Mouse (Mus musculus): Measurements from ENCODE around the gene Cept1. TPM values are rescaled to one million over a fixed set of nuclear protein-coding genes. Genes with fewer than 3 reads are reported as not detected.
"Not testable (repeated sequence)": the region's sequence is repeated elsewhere in the genome, so short reads cannot be mapped to it uniquely, and the experiment has no call there.

Gene Cept1
- 39.1 and 43.5 TPM in 2 replicates for polyA plus RNA-seq (2015; fragmentation: Nextera tagmentation; extraction: Ambion mirVana)

DNA sequence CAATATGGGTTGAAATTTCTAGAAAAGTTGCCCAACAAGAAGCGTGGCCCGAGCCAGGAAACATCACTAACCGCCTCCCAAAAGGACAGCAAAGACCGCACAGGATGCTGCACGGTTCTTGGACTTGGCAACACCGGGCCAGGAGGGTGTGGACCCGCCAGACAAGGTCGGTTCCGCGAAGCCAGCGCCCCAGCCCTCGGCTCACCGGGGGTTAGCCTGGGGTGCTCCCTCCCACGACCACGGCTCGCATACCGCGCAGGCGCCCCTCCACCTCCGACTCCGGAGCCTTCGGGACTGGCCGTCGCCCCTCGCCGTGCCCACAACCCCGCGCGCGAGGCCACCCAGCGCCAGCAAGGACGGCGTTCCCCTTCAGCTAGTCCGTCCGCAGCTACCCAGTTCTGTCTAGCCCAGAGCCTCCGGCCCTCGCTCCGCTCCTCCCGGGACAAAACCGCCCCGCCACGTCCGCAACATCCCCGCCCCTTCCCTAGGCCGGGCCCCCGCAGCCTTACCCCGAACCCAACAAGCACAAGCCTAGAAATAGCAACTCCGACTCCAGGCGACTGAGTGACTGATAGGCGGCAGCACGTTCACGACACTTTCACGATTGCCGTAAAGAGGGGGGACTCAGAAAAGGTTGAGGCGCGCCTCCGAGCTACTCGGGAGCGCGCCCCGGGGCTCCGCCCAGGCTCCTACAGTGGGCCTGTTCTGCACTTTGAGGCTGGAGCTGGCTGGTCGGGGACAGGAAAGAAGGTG, at the start of gene Cept1, which contains the start of gene Dram2:
Gene Cept1, minus strand, starts transcription at position 632 of the 753 bp plus-strand sequence.
Gene Dram2, plus strand, starts transcription at position 628 of the 753 bp plus-strand sequence.
- H3K9me3 ChIP-seq = no peaks in the 10 kb centered on the region
- no peaks in the 10 kb centered on the region for H3K27me3 ChIP-seq
- peaks cover 29% of the 10 kb centered on the region for H3K4me1 ChIP-seq (replicated peaks)
- H3K36me3 ChIP-seq = peaks cover under 1% of the 10 kb centered on the region; the same call in 1 of the 2 replicates
- H3K4me2 ChIP-seq = peak within 1 kb of the TSS; percentile 71
- peak; percentile 98 for ATAC-seq (ENCODE audit: low FRiP score)
- under 1% methylated on average over 63 of the region's 63 CpGs for WGBS
- peak within 1 kb of the TSS; percentile 96 for H3K27ac ChIP-seq
- peak within 1 kb of the TSS; percentile 90 for H3K9ac ChIP-seq
- peak within 1 kb of the TSS; percentile 84 for H3K4me3 ChIP-seq

DNA sequence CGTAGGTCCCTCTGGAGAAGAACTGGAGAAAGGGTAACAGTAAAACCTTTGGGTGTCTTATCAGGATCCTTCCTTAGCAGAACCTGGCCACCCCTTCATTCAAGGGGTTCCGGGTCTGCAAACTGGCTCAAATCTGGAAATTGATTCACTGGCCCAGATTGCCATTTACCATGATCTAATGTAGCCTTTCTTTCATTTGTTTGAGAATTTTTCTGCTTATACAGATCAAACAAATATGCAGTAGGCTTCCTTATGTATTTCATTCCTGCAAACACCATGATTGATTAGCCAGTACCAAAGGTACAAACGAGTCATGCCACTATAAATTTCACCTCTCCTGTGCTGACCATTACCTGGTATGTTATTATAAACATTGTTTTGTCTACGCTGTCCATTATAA, 46.0 kb upstream of the Cept1 start:
- not testable (repeated sequence) for H3K27ac ChIP-seq; H3K4me3 ChIP-seq; H3K9me3 ChIP-seq; ATAC-seq (ENCODE audit: low FRiP score); H3K4me2 ChIP-seq; H3K9ac ChIP-seq; H3K27me3 ChIP-seq; H3K4me1 ChIP-seq (replicated peaks); H3K36me3 ChIP-seq
- WGBS = 91% methylated on average over 4 of the region's 4 CpGs

DNA sequence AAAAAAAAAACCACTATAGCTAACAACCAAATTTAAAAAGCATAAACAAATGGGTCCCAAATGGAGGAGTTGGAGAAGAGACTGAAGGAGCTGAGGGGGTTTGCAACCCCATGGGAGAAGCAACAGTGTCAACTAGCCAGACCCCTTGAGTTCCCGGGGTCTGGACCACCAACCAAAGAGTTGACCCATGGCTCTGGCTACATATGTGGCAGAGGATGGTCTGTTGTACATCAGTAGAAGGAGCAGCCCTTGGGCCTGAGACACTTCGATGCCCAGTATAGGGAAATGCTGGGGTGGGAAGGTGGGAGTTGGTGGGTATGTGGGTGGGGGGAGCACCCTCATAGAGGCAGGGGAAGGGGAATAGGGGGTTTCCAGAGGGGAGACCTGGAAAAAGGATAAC, 31.7 kb upstream of the Cept1 start:
- no peak overlapping the region for H3K4me2 ChIP-seq
- no peaks in the 10 kb centered on the region for H3K27me3 ChIP-seq
- H3K4me3 ChIP-seq = no peak overlapping the region
- no peaks in the 10 kb centered on the region for H3K9me3 ChIP-seq
- no peak overlapping the region for H3K27ac ChIP-seq
- 97% methylated on average over 2 of the region's 2 CpGs for WGBS
- no peaks in the 10 kb centered on the region for H3K4me1 ChIP-seq (replicated peaks)
- no peak for ATAC-seq (ENCODE audit: low FRiP score)
- no peak overlapping the region for H3K9ac ChIP-seq
- H3K36me3 ChIP-seq = peaks cover 3% of the 10 kb centered on the region; the same call in 1 of the 2 replicates

DNA sequence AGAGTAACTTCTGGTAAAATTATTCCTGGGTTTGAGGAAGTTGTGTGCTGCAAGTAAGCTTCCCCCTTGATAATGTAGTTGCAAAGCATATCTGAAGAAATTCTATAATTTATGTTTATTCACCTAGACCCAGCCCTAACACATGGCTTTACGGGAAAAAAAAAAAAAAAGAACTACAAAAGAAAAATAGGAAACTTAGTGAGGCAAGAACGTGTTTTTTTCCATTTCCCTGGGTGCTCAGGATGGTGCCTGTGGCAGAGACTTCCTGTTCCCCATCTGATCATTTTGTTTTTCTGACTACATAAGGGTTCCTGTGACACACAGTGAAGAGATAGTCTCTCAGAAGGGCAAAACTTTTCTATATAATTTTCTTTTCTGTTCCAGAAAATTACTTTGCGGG, 25.6 kb upstream of the Cept1 start:
- no peaks in the 10 kb centered on the region for H3K4me1 ChIP-seq (replicated peaks)
- ATAC-seq (ENCODE audit: low FRiP score) = no peak
- H3K9me3 ChIP-seq = no peaks in the 10 kb centered on the region
- no peak overlapping the region for H3K4me3 ChIP-seq
- H3K9ac ChIP-seq = no peak overlapping the region
- no peaks in the 10 kb centered on the region for H3K27me3 ChIP-seq
- H3K4me2 ChIP-seq = no peak overlapping the region
- no peak overlapping the region for H3K27ac ChIP-seq
- peaks cover 18% of the 10 kb centered on the region for H3K36me3 ChIP-seq
- 84% methylated on average over 3 of the region's 3 CpGs for WGBS

DNA sequence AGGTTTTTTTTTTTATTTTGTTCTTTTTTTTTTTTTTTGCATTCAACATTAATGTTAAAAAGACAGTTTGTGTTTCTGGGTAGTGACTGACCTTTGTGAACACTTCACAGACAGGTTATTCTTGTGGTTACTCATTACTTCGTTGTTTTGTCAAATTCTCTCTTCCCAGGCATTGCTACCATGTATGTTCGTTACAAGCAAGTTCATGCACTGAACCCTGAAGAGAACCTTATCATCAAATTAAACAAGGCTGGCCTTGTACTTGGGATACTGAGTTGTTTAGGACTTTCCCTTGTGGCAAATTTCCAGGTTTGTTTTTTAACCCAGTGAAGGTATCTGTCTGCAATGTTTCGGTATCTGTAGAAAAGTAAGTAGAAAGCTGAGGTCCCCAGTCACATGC, 18.3 kb upstream of the Cept1 start:
- no peaks in the 10 kb centered on the region for H3K27me3 ChIP-seq
- 96% methylated on average over 3 of the region's 3 CpGs for WGBS
- peaks cover 26% of the 10 kb centered on the region for H3K36me3 ChIP-seq
- no peak overlapping the region for H3K4me3 ChIP-seq
- no peak overlapping the region for H3K4me2 ChIP-seq
- no peaks in the 10 kb centered on the region for H3K9me3 ChIP-seq
- H3K9ac ChIP-seq = no peak overlapping the region
- no peaks in the 10 kb centered on the region for H3K4me1 ChIP-seq (replicated peaks)
- no peak for ATAC-seq (ENCODE audit: low FRiP score)
- H3K27ac ChIP-seq = no peak overlapping the region

DNA sequence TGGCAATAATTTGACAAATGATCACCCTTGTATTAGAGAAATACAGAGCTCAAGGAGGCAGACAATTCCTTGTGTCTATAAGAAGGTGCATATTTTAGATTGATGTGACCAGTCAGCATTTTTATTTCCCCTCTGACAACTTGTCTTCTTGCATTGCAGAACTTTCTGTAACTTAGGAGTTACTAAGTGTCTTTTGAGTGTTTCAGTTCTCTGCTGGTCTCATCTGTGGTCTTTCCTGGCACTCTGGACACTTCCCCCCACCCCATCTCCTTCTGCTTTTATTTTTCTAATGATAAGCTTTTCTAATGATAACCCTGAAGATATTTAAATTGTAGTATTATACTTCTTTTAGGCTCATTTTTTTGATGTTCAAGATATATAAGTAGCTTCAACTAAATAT, 10.7 kb upstream of the Cept1 start:
- Histone ChIP-seq H3K36me3 (peaks cover 48% of the 10 kb centered on the region), H3K27ac (no peak overlapping the region), H3K9ac (no peak overlapping the region), H3K4me3 (no peak overlapping the region), H3K9me3 (no peaks in the 10 kb centered on the region), H3K4me1 (replicated peaks) (no peaks in the 10 kb centered on the region), H3K4me2 (no peak overlapping the region), H3K27me3 (no peaks in the 10 kb centered on the region)
- no peak for ATAC-seq (ENCODE audit: low FRiP score)

DNA sequence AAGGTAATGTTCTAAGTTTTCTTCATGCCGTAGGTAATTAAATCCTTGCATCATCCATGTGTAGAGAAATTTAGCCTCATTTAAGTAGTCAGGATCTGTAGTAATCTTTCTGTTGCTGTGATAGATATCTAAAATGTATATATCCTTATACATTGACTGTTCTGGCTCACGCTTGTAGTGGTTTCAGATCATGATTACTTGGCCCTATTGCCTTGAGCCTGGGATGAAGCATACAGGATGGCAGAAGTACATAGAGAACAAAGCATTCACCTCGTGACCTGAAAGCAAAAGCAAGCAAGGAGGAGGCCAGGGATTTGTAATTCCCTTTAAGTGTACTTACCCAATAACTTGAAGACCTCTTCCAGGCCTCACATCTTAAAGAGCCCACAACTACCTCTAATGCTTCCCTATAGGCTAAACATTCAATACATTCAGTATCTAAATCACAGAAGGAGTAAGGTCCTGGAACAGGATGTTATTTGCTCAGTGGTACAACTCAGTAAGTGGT, 8.2 kb upstream of the Cept1 start:
- peaks cover 2% of the 10 kb centered on the region for H3K4me1 ChIP-seq (replicated peaks)
- no peak for ATAC-seq (ENCODE audit: low FRiP score)
- H3K27ac ChIP-seq = no peak overlapping the region
- 91% methylated on average over 3 of the region's 3 CpGs for WGBS
- H3K36me3 ChIP-seq = peaks cover 45% of the 10 kb centered on the region
- H3K4me2 ChIP-seq = no peak overlapping the region
- no peaks in the 10 kb centered on the region for H3K27me3 ChIP-seq
- H3K9ac ChIP-seq = no peak overlapping the region
- no peaks in the 10 kb centered on the region for H3K9me3 ChIP-seq
- H3K4me3 ChIP-seq = no peak overlapping the region

DNA sequence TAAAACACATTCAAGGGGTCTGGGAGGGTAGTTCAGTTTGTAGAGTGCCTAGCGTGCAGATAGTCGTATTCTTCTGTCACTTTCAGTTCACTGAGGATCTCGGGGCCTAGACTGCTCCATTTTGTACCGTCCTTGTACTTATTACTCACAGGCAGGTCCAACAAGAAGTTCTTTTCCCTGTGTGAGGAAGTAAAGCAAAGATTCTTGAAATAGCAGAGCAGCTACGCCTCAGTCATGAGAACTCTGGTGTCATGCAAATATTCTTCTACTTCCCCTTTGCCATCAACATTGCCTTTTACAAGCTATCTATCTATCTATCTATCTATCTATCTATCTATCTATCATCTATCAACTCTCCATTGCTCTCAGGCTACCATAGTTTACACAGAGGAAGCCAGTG, 5.8 kb upstream of the Cept1 start:
- WGBS = 95% methylated on average over 5 of the region's 5 CpGs
- ATAC-seq (ENCODE audit: low FRiP score) = no peak

DNA sequence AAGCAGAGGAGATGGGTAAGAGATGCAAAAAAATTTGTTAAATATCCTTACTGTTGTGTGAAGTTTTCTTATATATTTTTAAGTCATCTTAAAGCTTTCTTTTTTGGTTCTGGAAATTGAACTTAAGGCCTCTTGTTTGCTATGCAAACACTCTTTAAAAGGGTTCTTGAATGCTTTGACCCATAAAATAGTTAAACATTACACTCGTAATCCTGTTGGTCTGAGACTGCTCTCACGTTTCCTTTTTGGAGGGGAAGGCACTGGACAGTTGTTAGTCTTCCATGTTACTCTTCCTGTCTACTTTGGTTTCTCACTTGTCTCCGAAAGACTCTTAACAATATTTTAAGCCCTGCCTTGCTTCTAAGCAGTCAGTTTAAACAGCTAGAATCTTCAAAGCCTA, 1.4 kb upstream of the Cept1 start:
- H3K9ac ChIP-seq = no peak overlapping the region
- peaks cover 29% of the 10 kb centered on the region for H3K4me1 ChIP-seq (replicated peaks)
- no peak overlapping the region for H3K27ac ChIP-seq
- H3K36me3 ChIP-seq = peaks cover 11% of the 10 kb centered on the region
- H3K9me3 ChIP-seq = no peaks in the 10 kb centered on the region
- 42% methylated on average over 3 of the region's 3 CpGs for WGBS
- H3K4me2 ChIP-seq = peak overlapping the region; percentile 71
- peak overlapping the region; percentile 18; the same call in 1 of the 2 replicates for H3K4me3 ChIP-seq
- H3K27me3 ChIP-seq = no peaks in the 10 kb centered on the region
- no peak for ATAC-seq (ENCODE audit: low FRiP score)

More for the DNA sequence above, 5.8 kb upstream of the Cept1 start:
- Histone ChIP-seq H3K4me2 (no peak overlapping the region), H3K27me3 (no peaks in the 10 kb centered on the region), H3K4me3 (no peak overlapping the region), H3K9ac (no peak overlapping the region), H3K9me3 (no peaks in the 10 kb centered on the region), H3K27ac (no peak overlapping the region), H3K4me1 (replicated peaks) (peaks cover 17% of the 10 kb centered on the region), H3K36me3 (peaks cover 37% of the 10 kb centered on the region)

DNA sequence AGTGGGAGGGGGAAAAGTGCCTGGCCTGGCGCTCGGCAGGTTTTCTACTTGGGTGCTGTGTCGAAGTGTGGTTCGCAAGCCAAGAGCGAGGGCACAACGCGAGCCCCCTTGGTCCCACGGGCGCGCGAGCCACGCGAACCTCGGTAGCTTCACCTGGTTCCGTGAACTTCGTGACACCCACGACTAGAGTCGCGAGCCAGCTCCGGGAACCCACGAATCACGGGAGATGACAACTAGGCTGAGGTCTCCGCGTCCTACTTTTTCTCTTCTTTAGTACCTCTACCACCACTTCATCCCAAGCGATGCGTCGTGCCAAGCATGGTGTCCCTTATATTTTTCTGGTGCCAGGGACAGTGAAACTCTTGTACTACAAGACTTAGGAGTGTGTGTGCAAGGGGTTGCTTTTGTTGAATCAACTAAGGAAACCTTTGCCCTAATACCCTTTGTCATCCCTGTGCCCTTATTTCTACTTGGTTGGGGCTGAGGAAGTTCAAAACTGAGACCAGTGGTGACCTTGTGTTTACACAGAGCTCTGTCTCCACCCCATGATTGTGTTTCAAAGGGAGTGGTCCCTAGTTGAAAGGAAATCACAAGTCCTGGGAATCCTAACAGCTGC, 430 bp upstream of the Cept1 start:
- peak overlapping the region; percentile 96 for H3K27ac ChIP-seq
- H3K4me3 ChIP-seq = peak overlapping the region; percentile 84
- peak; percentile 50; the same call in 1 of the 2 replicates for ATAC-seq (ENCODE audit: low FRiP score)
- H3K9ac ChIP-seq = peak overlapping the region; percentile 90
- under 1% methylated on average over 27 of the region's 27 CpGs for WGBS
- H3K9me3 ChIP-seq = no peaks in the 10 kb centered on the region
- peak overlapping the region; percentile 71 for H3K4me2 ChIP-seq
- no peaks in the 10 kb centered on the region for H3K27me3 ChIP-seq
- peaks cover 29% of the 10 kb centered on the region for H3K4me1 ChIP-seq (replicated peaks)
- peaks cover 3% of the 10 kb centered on the region; the same call in 1 of the 2 replicates for H3K36me3 ChIP-seq

DNA sequence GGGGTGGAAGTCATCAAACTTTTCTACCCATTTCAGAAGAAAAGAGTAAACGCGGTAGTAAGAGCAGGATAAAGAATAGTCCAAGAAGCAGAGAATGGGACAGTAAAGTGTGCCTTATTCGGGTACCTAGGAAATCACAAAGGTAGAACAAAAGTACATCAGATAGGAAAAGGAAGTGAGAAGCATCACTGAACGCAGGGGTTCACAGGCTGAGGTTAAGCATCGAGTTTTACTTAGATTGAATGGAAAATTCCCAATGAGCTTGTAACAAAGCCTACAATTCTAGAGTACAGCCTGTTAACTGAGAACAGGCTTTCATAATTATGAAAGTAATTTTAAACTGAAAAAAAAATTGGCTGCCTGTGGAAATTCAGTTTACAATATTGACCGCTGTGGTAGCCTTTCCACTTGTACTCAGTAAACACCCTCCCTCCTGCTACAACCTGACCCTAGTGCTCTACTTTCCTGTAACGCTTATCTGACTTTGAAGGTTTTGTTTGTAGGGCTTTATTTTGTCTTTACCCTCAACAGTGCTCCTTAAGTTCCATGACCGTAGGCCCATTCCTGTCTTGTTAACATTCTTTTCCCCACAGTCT, 2.8 kb downstream of the Cept1 start:
- Histone ChIP-seq H3K27ac (no peak overlapping the region), H3K36me3 (no peaks in the 10 kb centered on the region), H3K4me2 (no peak overlapping the region), H3K9ac (no peak overlapping the region), H3K9me3 (no peaks in the 10 kb centered on the region), H3K4me3 (no peak overlapping the region), H3K27me3 (no peaks in the 10 kb centered on the region), H3K4me1 (replicated peaks) (peaks cover 18% of the 10 kb centered on the region)
- ATAC-seq (ENCODE audit: low FRiP score) = no peak
- WGBS = 93% methylated on average over 8 of the region's 8 CpGs

DNA sequence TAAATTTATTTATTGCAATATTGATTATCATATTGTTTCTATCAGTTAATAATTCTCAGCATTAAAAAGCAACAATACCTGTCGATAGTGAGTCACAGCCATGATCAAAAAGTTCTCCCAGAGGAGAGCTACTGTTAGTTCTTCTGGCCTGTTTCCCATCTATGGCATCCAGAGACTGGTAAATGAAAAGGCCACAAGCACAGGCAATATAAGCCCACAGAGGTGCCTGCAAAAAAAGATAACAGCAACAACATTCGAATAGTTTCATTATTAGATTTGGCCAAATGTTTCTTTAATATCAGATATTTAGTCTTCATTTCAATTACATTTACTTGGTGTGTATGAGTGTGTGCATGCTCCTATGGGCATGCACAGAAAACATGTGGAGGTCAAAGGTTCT, 14.3 kb downstream of the Cept1 start:
- H3K9me3 ChIP-seq = no peaks in the 10 kb centered on the region
- H3K36me3 ChIP-seq = peaks cover 11% of the 10 kb centered on the region
- no peak overlapping the region for H3K4me2 ChIP-seq
- H3K27me3 ChIP-seq = no peaks in the 10 kb centered on the region
- H3K4me3 ChIP-seq = no peak overlapping the region
- H3K27ac ChIP-seq = no peak overlapping the region
- no peak overlapping the region for H3K9ac ChIP-seq
- WGBS = 96% methylated on average over 2 of the region's 2 CpGs
- H3K4me1 ChIP-seq (replicated peaks) = no peaks in the 10 kb centered on the region
- ATAC-seq (ENCODE audit: low FRiP score) = no peak
